Mouse (Mus musculus) gastrocnemius, postnatal 25 days (tissue): ENCODE results near the gene 4933428G20Rik. TPM values are rescaled to one million over a fixed set of nuclear protein-coding genes. Genes with fewer than 3 reads are reported as not detected.
A peak's percentile ranks its signal among the peaks of the same experiment; 100 is the strongest.

ENCODE experiments used
- DNase-seq: peaks from one replicate; pipeline ENCODE4 v3.0.0; 2022
- total RNA-seq, 2 experiments: library from RNA; stranded (reverse); gene quantifications; 1 replicate in 1 of 2; 2 replicates in 1 of 2; pipeline ENCODE4 v1.2.3; 2021

4933428G20Rik gene
- total RNA-seq, 2 experiments from 2014 or later = not detected

DNA sequence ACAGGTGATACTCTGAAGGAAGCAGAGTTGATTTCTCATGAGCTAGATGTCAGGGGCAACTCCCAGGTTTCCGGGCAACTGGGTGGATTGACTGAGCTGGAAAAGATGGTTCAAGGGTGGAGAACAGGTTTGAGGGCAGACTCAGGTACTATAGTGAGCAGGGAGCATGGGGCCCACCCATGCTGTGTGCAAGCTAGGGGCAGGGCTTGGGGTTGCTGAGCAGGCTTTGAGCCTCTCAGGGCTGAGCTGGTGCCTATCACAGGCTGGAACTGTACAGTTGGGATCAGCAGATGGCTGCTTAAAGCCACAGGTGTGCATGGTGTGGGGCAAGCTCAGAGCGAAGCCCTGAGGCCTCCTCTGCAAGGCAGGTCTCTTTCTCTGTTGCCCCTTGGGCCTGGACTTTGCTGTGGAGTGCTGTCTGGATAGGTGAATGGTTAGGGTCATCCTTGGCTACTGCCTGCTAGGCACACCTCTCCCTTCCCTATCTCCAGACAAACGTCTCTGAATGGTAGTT lies 38.8 kb downstream of the 4933428G20Rik start:
- DNase-seq = no peak

DNA sequence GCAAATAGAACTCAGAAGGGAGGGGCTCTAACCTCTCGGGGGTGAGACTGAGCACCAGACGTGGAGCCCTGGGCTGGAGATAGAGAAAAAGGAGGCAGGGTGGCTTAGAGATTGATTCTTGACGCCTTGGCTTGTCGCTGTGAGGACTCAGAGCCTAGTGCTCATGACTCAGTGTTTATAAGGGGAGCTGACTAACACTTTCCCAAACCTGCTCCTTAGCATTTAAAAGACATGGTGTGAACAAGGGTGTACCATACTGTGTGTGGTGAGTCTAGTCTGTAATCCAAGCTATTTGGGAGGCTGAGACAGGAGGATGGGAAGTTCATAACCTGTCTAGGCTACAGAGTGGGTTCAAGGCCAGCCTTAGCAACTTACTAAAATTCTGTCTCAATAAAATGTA lies 43.0 kb downstream of the 4933428G20Rik start:
- DNase-seq = no peak

DNA sequence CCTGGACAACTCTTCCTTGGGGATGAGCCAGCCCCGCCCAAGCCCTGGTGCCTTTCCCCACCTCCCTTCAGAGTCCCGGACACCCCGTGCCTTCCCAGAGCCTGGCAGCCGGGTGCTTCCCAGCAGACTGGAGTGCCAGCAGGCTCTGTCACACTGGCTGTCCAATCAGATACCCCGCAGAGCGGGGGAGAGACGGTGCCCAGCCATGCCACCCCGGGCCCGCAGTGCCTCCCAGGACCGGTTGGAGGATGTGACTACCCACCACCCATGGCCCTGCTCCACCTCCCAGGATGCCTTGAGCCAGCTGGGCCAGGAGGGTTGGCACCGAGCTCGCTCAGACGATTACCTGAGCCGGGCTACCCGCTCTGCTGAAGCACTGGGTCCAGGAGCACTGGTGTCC lies 48.5 kb downstream of the 4933428G20Rik start:
- no peak for DNase-seq

DNA sequence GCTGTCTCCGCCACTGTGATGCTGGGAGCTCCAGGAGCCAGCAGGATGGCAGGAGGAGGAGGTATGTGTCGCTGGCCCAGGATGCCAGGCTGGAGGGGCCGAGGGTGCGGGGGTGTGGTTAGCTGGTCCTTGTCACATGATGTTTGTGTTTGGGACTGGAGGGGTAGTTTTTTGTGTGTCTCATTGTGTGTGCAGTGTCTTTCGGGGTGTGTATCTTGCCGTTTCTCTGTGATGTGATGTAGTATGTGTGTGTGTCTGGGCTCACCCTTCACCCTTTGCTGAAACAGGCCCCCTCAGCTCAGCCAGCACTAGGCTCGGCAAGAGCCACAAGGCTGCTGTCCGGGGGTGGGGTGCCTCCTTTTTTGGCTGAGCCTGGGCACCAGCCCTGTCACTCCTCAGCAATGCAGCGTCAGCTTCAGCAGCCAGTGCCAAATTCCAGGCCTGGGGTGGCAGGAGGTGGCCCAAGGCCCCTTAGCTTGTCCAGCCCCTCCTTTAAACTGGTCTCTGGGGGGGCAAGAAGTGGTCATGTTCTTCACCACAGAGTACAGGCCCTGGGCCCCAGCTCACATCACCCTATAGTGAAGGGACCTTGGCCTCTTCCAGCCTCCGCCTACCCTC lies 49.7 kb downstream of the 4933428G20Rik start:
- DNase-seq = peak; percentile 58

DNA sequence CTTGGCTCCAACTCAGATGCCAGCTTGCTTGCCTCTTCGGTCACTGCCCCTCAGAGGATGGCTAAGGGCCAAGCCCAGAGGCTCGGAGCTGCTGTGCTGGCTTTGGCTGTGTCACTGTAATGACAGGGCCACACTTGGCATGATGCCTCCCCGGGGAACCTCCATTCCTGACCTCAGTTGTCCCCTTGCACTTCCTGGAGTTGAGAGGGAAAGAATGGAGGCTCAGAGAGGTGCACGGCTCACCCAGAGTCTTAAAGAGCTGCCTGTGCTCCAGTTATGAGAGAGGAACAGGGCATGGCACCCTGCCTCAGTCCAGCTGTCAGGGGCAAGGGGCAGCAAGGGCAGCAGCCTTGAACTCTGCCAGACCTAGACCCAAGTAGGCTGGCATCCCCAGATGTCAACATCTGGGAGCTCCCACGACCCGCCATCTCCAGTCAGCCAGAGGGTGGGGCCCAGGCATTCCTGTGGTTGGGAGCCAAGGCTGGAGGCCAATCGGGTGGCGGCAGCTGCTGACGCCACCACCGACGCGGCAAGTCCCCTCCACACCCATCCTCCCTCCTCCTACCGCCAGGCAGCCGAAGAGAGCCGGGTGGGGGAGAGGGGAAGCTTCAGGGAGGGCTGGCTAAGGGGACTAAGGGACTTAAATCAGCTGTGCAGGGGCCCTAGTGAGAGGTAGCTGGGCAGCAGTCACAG lies 50.4 kb downstream of the 4933428G20Rik start:
- peak; percentile 88 for DNase-seq

DNA sequence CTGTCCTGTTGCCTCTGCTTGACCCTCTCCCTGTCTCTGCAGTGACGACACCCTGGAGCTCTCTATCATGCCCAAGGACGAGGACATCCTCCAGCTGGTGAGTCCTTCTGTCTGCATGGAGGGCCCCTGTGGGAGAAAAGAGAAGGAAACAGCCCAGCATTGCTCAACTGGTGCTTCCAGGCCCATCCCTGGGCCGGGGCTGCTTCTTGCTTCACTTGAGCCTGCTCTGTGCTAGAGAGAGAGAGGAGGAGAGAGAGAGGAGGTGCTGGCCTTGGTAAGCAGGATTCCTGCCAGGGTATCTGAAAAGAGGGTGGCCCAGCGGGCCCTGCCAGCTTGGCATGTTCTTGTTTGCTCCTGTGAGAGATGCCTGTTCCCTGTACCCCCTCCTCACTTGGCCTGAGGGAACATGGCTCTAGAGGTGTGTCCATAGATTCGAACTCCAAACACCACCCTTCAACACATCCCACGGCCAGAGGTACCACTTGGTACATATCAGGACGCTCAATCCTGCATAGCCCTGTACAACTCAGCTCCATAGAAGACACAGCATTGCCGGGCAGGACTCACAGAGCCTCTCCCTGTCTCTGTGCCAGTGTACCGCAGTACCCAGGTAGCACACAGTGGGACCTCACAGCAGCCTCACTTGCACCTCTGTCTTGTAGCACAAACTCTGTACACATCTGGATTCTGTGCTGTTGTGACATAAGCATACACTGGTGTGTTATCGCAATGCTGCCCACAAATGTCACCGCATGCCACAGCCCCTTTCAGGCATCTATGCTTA lies 51.3 kb downstream of the 4933428G20Rik start:
- DNase-seq = no peak

DNA sequence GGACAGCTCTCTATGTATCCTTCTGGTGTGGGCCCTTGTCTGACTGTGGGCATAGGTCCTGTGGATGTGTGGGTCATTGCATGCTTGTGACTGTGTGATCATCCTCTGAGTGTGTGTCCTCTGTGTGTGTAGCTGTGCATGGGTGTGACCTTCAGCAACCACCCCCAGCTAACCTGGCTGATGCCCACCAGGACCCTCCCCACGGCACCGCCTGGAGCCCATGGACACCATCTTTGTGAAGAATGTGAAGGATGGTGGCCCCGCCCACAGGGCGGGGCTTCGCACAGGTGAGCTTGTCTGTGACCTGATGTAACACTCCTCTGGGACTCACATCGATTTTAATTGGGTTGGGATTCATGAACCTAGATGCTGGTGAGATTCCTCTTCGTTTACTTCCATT lies 52.2 kb downstream of the 4933428G20Rik start:
- no peak for DNase-seq

DNA sequence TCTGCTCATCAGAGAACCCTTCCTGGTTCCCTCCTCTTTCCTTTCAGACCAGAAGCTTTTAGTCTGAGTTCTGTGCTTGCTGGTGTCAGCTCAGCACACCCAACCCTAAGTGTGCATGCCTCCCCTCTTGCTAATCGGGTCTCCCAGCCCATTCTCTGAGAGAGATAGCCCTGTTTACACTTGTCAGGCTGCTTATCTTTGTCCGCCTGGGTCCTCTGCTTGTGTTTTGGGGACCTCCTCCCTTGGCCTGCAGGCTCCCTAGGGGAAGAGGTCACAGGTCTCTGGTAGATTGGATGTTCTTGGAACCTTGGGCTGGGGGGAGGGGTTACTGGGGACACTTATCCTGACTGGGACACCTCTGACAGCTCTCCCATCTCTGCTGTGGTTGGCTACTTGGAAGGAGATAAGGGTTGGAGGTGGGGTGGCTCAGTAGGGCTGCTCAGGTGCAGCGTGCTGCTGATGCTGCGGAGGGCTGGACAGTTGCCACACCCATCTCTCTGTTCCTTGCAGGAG lies 54.1 kb downstream of the 4933428G20Rik start:
- no peak for DNase-seq

DNA sequence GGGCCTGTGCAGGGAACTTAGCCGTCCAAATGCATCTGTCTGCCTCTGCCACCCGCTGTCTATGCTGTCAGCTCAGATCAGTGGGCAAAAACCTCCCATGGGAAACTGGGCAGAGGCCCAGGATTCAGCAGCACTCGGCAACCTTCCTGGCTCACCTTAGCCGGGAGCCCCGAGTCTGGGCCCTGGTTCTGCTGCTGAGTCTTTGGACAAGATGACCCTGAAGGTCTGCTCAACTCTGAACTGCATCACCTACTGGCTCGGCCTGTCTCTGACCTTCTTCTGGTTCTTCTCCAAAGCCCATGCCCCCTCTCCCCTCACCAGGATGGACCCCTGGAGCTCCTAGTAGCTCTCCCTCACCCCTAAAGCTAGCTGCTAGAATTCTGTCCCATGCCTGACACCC lies 54.5 kb downstream of the 4933428G20Rik start:
- DNase-seq = no peak

DNA sequence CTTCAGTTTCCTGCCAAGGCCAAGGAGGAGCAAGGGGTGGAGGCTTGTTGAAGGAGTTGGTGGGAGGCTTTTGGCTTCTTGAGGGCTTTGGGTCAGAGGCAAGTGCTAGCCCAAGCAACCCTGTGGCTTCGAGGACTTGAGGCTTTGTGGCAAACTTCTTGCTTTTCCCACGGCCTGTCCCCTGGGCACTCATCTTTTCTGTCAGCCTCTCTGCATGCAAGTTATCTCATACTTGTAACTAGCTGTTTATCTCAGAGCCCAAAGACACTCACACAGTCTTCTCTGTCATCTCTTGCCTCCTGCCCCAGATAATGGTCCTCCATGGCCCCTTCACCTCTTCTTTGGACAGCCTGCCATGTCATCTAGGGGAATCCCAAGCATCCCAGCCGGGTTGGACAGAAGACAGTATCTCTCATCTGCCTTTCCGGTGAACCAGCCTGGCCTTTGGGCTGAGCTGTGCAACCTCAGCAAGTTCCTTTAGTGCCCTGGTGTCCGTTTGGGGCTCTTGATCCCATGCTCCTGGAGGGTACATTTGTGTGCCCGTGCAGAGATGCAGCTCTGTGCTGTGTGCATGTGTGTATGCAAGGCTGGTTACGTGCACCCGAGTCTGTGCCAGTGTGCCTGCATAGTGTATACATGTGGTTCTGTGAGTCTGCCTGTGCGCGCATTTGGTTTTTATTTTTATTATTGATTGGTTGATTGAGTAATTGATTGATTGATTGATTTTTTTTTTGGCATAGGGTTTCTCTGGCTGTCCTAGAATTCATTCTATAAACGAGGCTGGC lies 57.1 kb downstream of the 4933428G20Rik start:
- no peak for DNase-seq

DNA sequence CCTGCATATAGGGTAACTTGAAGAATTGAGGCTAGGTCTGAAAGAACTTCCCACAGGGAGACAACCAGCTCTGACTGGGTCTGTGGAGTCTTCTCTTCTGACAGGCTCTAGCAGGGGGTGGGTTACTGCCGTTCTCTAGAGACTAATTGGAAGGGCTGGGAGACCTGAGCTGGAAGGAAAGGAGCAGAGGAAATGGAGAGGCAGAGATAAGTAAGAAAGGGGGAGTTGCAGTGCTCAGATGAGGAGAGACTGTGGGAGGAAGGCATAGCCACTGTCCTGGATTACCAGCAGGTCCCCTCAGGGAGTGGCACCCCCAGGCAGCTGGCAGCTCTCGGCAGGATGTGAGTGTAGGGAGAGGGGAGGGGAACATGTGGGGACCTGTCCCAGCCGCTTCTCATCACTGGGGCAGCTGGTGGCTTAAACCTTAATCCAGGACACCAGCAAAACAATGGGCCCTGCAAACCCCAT lies 58.4 kb downstream of the 4933428G20Rik start:
- no peak for DNase-seq

DNA sequence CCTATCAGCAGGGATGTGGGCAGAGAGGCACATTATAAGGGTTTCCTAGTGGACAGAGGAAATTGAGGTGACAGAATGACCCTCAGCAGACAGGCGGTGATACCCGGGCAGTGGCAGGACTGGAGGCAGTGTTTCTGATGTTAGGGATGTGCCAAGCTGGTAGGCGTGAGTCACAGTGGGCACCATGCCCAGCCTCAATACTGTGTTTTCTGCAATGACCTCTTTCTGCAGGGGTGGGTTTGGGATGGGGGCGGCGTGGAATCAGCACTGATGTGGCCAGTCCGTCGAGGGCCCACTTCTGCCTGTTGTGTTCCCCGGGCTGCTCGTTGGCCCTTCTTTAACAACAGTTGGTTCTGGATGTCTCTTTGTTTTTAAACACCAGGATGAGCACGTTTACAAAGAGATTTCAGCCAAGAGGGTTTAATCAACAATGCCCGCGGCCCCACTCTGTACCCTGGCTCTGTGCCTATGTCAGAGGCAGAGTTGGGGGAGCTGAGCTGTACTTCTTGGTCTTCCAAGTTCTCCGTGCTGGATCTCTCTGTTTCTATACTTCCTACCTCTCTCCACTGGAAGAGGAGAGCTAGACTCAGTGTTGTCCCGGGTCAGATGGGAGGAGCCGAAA lies 59.0 kb downstream of the 4933428G20Rik start:
- DNase-seq = no peak

Other genes starting within 250 kb of the 4933428G20Rik start
- gene Npepps, start 219.7 kb downstream of the 4933428G20Rik start, total RNA-seq = 10 to 100 TPM; 49.7 to 60.0 TPM
- 10 to 100 TPM; 34.3 to 41.6 TPM for gene Mrpl45, start 184.6 kb downstream of the 4933428G20Rik start, total RNA-seq
- under 1 TPM in 1 of 2 experiments, not detected in 1; 0.03 TPM for gene Gpr179, start 148.3 kb downstream of the 4933428G20Rik start, total RNA-seq
- 10 to 100 TPM; 38.9 to 39.2 TPM for gene Socs7, start 137.8 kb downstream of the 4933428G20Rik start, total RNA-seq
- gene Arhgap23, start 84.8 kb downstream of the 4933428G20Rik start, total RNA-seq = 1 to 10 TPM; 6.5 to 7.1 TPM
- gene Srcin1, start 75.8 kb upstream of the 4933428G20Rik start, total RNA-seq = under 1 TPM; 0.43 to 0.49 TPM
- gene Epop, start 129.4 kb upstream of the 4933428G20Rik start, total RNA-seq = 1 to 10 TPM; 1.2 to 1.6 TPM
- 10 to 100 TPM; 33.0 to 40.5 TPM for gene Mllt6, start 163.1 kb upstream of the 4933428G20Rik start, total RNA-seq
- 100 to 1,000 TPM; 109 to 113 TPM for gene Cisd3, start 185.5 kb upstream of the 4933428G20Rik start, total RNA-seq
- 1 to 10 TPM; 2.4 to 3.3 TPM for gene Pcgf2, start 200.2 kb upstream of the 4933428G20Rik start, total RNA-seq
- 100 to 1,000 TPM; 128 TPM for gene Psmb3, start 203.1 kb upstream of the 4933428G20Rik start, total RNA-seq
- 10 to 100 TPM; 38.9 to 45.0 TPM for gene Pip4k2b, start 244.4 kb upstream of the 4933428G20Rik start, total RNA-seq